ENCODE assay signal across 24 mouse cellular contexts in genomic region chr9:31115586-31115985, GRCm38 (mm10). TPM values are rescaled to one million over a fixed set of nuclear protein-coding genes. Genes with fewer than 3 reads are reported as not detected.
DNase-seq lines count a peak whose midpoint lies in the region; ATAC-seq and TF ChIP-seq lines count a peak whose summit lies in the region.
"Had no signal": no experiment of that assay in that cellular context is flagged by ENCODE, and none has a peak within 500 bp of the region (broad histone marks: within the 10 kb centered on the region; RNA-seq: fewer than 3 reads in every experiment).

No protein-coding gene starts in this region.

- H3K4me2 ChIP-seq in forebrain, embryonic 14.5 days (ENCODE audit: low read length), result no peak overlapping the region
- no peak overlapping the region for H3K4me2 ChIP-seq in forebrain, postnatal 0 days (ENCODE audit: low read depth)
- H3K4me2 ChIP-seq: embryonic facial prominence, embryonic 12.5 days; forebrain, embryonic 13.5 days had no signal

- H3K27ac ChIP-seq in forebrain, embryonic 14.5 days (ENCODE audit: low read depth, low read length), result no peak overlapping the region
- H3K27ac ChIP-seq in forebrain, postnatal 0 days (ENCODE audit: low read depth, low read length), result no peak overlapping the region
- H3K27ac ChIP-seq: embryonic facial prominence, embryonic 10.5 days; embryonic facial prominence, embryonic 12.5 days; forebrain, embryonic 13.5 days had no signal

- no peak for TF ChIP-seq CTCF in forebrain, postnatal 0 days (IDR thresholded peaks at IDR 0.05; ENCODE audit: low read depth)

- no peaks in the 10 kb centered on the region; the same call in 1 of the 2 replicates for H3K4me1 ChIP-seq in forebrain, embryonic 14.5 days (ENCODE audit: control insufficient read depth, insufficient read depth, low read length)
- H3K4me1 ChIP-seq in forebrain, postnatal 0 days (ENCODE audit: insufficient read depth), result no peaks in the 10 kb centered on the region

- H3K9ac ChIP-seq in forebrain, embryonic 14.5 days (ENCODE audit: low read length), result no peak overlapping the region
- no peak overlapping the region for H3K9ac ChIP-seq in forebrain, postnatal 0 days
- H3K9ac ChIP-seq: embryonic facial prominence, embryonic 12.5 days; forebrain, embryonic 13.5 days had no signal

- no peak overlapping the region for H3K4me3 ChIP-seq in forebrain, embryonic 14.5 days (ENCODE audit: low read depth, low read length)
- H3K4me3 ChIP-seq in forebrain, postnatal 0 days (ENCODE audit: low read depth, low read length), result no peak overlapping the region
- H3K4me3 ChIP-seq: embryonic facial prominence, embryonic 10.5 days; embryonic facial prominence, embryonic 12.5 days; forebrain, embryonic 13.5 days had no signal

- no peak for ATAC-seq in forebrain, embryonic 14.5 days
- no peak; the same call in 1 of the 2 replicates for ATAC-seq in forebrain, postnatal 0 days
- ATAC-seq: activated CD4-positive, CD25-positive, alpha-beta regulatory T cell, adult 4 months; CD4-positive, CD25-positive, alpha-beta regulatory T cell, adult 4 months; forebrain, embryonic 13.5 days; forebrain, embryonic 16.5 days; Patski had no signal

- no peaks in the 10 kb centered on the region for H3K9me3 ChIP-seq in forebrain, embryonic 14.5 days (replicated peaks; ENCODE audit: control insufficient read depth, low read length)
- no peaks in the 10 kb centered on the region for H3K9me3 ChIP-seq in forebrain, postnatal 0 days (ENCODE audit: low read length)
- H3K9me3 ChIP-seq: embryonic facial prominence, embryonic 10.5 days; embryonic facial prominence, embryonic 12.5 days; forebrain, embryonic 13.5 days; G1E had no signal

- DNase-seq in forebrain, embryonic 14.5 days (ENCODE audit: low spot score), result peak; percentile 63
- DNase-seq in forebrain, postnatal 0 days, result no peak
- DNase-seq in brain, embryonic 18.5 days (ENCODE audit: low read depth, low spot score), result peak; percentile 16
- no peak for DNase-seq in gastrocnemius, postnatal 25 days
- no peak for DNase-seq in embryo, embryonic 10 days (ENCODE audit: low spot score)
- DNase-seq: adrenal gland, adult 8-10 months; adrenal gland, postnatal 14 days; adrenal gland, postnatal 36 days; B cell, adult 2 months; cerebellum, adult 11 months; cerebellum, adult 18-20 months; cerebellum, adult 8-10 months; cerebellum, adult 9-11 months; cerebellum, postnatal 14 days; cerebellum, postnatal 36 days had no signal

- H3K27me3 ChIP-seq in forebrain, embryonic 14.5 days (replicated peaks; ENCODE audit: control insufficient read depth, insufficient read depth, low read length), result no peaks in the 10 kb centered on the region
- H3K27me3 ChIP-seq in forebrain, postnatal 0 days (ENCODE audit: insufficient read depth, low read length), result no peaks in the 10 kb centered on the region
- H3K27me3 ChIP-seq: CH12.LX; embryonic facial prominence, embryonic 12.5 days; forebrain, embryonic 13.5 days had no signal

- H3K36me3 ChIP-seq in forebrain, embryonic 14.5 days (ENCODE audit: control insufficient read depth, insufficient read depth, low read length), result no peaks in the 10 kb centered on the region
- no peaks in the 10 kb centered on the region for H3K36me3 ChIP-seq in forebrain, postnatal 0 days (ENCODE audit: insufficient read depth)
- H3K36me3 ChIP-seq: embryonic facial prominence, embryonic 10.5 days; embryonic facial prominence, embryonic 12.5 days; G1E had no signal

RNA-seq across cellular contexts. Expression of gene St14, which starts 16.1 kb away (rescaled TPM):
- polyA plus RNA-seq in forebrain, embryonic 14.5 days (2014; fragmentation: Nextera tagmentation; extraction: Ambion mirVana), result 0.18 and 0.27 TPM in 2 replicates
- total RNA-seq in forebrain, postnatal 0 days (2014; rRNA removed), result 0.38 and 0.81 TPM in 2 replicates
- 0.35 and 0.44 TPM in 2 replicates for polyA plus RNA-seq in forebrain, postnatal 0 days (2015; fragmentation: Nextera tagmentation; extraction: Ambion mirVana)
- under 1 TPM; 0.20 to 0.27 TPM for total RNA-seq in gastrocnemius, postnatal 25 days (2021)
- polyA plus RNA-seq: G1E, Patski had no signal

Comparison
In these comparisons a context has a peak if more than half of its experiments do, and no peak if none do; other contexts are left out.
1. DNase-seq: peak in forebrain, embryonic 14.5 days (single experiment) and brain, embryonic 18.5 days (single experiment); none in forebrain, postnatal 0 days (single experiment), gastrocnemius, postnatal 25 days (single experiment) and embryo, embryonic 10 days (single experiment).